Mouse (Mus musculus): ENCODE data around the gene Nmrk2. TPM values are rescaled to one million over a fixed set of nuclear protein-coding genes. Genes with fewer than 3 reads are reported as not detected.

Nmrk2 gene
- polyA plus RNA-seq (2017; shearing (Covaris generic)): 1 to 10 TPM in 1 of 2 experiments, under 1 TPM in 1; 0.34 to 3.1 TPM

GRCm38 (mm10) chr10:81201807-81202758 is at the start of gene Nmrk2:
TSS of gene Nmrk2 (minus strand) at chr10:81202051.

GRCm38 (mm10) chr10:81232580-81233225 is 30.9 kb upstream of the Nmrk2 start, which contains the start of gene Zfr2:
TSS of gene Zfr2 (plus strand) at chr10:81233155.

GRCm38 (mm10) chr10:81230438-81231332 is 28.8 kb upstream of the Nmrk2 start, which contains the start of gene Atcay:
TSS of gene Atcay (minus strand) at chr10:81230833.

GRCm38 (mm10) chr10:81183805-81184204 is 18.0 kb downstream of the Nmrk2 start, which contains the start of gene 4930442H23Rik:
TSS of gene 4930442H23Rik (minus strand) at chr10:81183849.

GRCm38 (mm10) chr10:81182336-81183333 is 19.2 kb downstream of the Nmrk2 start, which contains the start of gene Dapk3:
TSS of gene Dapk3 (plus strand) at chr10:81183005.

GRCm38 (mm10) chr10:81176466-81177271 is 25.2 kb downstream of the Nmrk2 start, which contains the start of gene Eef2:
TSS of gene Eef2 (plus strand) at chr10:81176631.

GRCm38 (mm10) chr10:81167200-81168086 is 34.4 kb downstream of the Nmrk2 start, which contains the start of gene Pias4:
TSS of gene Pias4 (minus strand) at chr10:81167923.

Other genes starting within 250 kb of the Nmrk2 start
- gene Gng7, start 187.1 kb downstream of the Nmrk2 start, polyA plus RNA-seq (2017; shearing (Covaris generic)): under 1 TPM in 1 of 2 experiments, not detected in 1; 0.66 TPM
- gene Diras1, start 176.4 kb downstream of the Nmrk2 start, polyA plus RNA-seq (2017; shearing (Covaris generic)): 1 to 10 TPM in 1 of 2 experiments, under 1 TPM in 1; 0.36 to 2.3 TPM
- 10 to 100 TPM; 13.2 to 17.6 TPM for gene Slc39a3, start 164.6 kb downstream of the Nmrk2 start, polyA plus RNA-seq (2017; shearing (Covaris generic))
- gene Sgta, start 141.9 kb downstream of the Nmrk2 start, polyA plus RNA-seq (2017; shearing (Covaris generic)): 100 to 1,000 TPM; 101 to 111 TPM
- 1 to 10 TPM; 8.4 to 9.8 TPM for gene Thop1, start 132.0 kb downstream of the Nmrk2 start, polyA plus RNA-seq (2017; shearing (Covaris generic))
- 1 to 10 TPM in 1 of 2 experiments, not detected in 1; 3.7 TPM for gene Creb3l3, start 103.2 kb downstream of the Nmrk2 start, polyA plus RNA-seq (2017; shearing (Covaris generic))
- 100 to 1,000 TPM; 173 to 181 TPM for gene Map2k2, start 96.1 kb downstream of the Nmrk2 start, polyA plus RNA-seq (2017; shearing (Covaris generic))
- 10 to 100 TPM; 80.7 to 89.3 TPM for gene Zbtb7a, start 66.8 kb downstream of the Nmrk2 start, polyA plus RNA-seq (2017; shearing (Covaris generic))
- 10 to 100 TPM; 47.9 to 52.2 TPM for gene Pias4, start 34.1 kb downstream of the Nmrk2 start, polyA plus RNA-seq (2017; shearing (Covaris generic))
- 100 to 1,000 TPM; 560 to 709 TPM for gene Eef2, start 25.4 kb downstream of the Nmrk2 start, polyA plus RNA-seq (2017; shearing (Covaris generic))
- gene Dapk3, start 19.0 kb downstream of the Nmrk2 start, polyA plus RNA-seq (2017; shearing (Covaris generic)): 100 to 1,000 TPM in 1 of 2 experiments, 10 to 100 TPM in 1; 79.0 to 108 TPM
- gene 4930442H23Rik, start 18.2 kb downstream of the Nmrk2 start, polyA plus RNA-seq (2017; shearing (Covaris generic)): under 1 TPM in 1 of 2 experiments, not detected in 1; 0.19 TPM
- 1 to 10 TPM; 1.6 to 5.6 TPM for gene Atcay, start 28.8 kb upstream of the Nmrk2 start, polyA plus RNA-seq (2017; shearing (Covaris generic))
- gene Zfr2, start 31.1 kb upstream of the Nmrk2 start, polyA plus RNA-seq (2017; shearing (Covaris generic)): 1 to 10 TPM; 7.6 TPM
- gene Matk, start 50.9 kb upstream of the Nmrk2 start, polyA plus RNA-seq (2017; shearing (Covaris generic)): 100 to 1,000 TPM in 1 of 2 experiments, 10 to 100 TPM in 1; 57.1 to 143 TPM
- gene Mrpl54, start 64.9 kb upstream of the Nmrk2 start, polyA plus RNA-seq (2017; shearing (Covaris generic)): 10 to 100 TPM; 81.0 to 96.1 TPM
- 10 to 100 TPM; 42.7 to 44.7 TPM for gene Apba3, start 64.9 kb upstream of the Nmrk2 start, polyA plus RNA-seq (2017; shearing (Covaris generic))
- gene Tjp3, start 89.5 kb upstream of the Nmrk2 start, polyA plus RNA-seq (2017; shearing (Covaris generic)): 10 to 100 TPM; 19.3 to 24.9 TPM
- gene Pip5k1c, start 90.9 kb upstream of the Nmrk2 start, polyA plus RNA-seq (2017; shearing (Covaris generic)): 10 to 100 TPM; 83.6 to 95.1 TPM
- 10 to 100 TPM; 61.4 to 82.7 TPM for gene Cactin, start 119.1 kb upstream of the Nmrk2 start, polyA plus RNA-seq (2017; shearing (Covaris generic))
- 10 to 100 TPM; 63.1 to 66.4 TPM for gene Tbxa2r, start 126.7 kb upstream of the Nmrk2 start, polyA plus RNA-seq (2017; shearing (Covaris generic))
- under 1 TPM in 1 of 2 experiments, not detected in 1; 0.49 TPM for gene Gipc3, start 141.2 kb upstream of the Nmrk2 start, polyA plus RNA-seq (2017; shearing (Covaris generic))
- 10 to 100 TPM; 35.3 to 47.8 TPM for gene Hmg20b, start 148.4 kb upstream of the Nmrk2 start, polyA plus RNA-seq (2017; shearing (Covaris generic))
- 1 to 10 TPM; 4.9 to 7.1 TPM for gene Mfsd12, start 155.4 kb upstream of the Nmrk2 start, polyA plus RNA-seq (2017; shearing (Covaris generic))
- 1 to 10 TPM; 1.7 to 4.3 TPM for gene 4930404N11Rik, start 163.8 kb upstream of the Nmrk2 start, polyA plus RNA-seq (2017; shearing (Covaris generic))
- 10 to 100 TPM; 62.2 to 65.0 TPM for gene Fzr1, start 176.5 kb upstream of the Nmrk2 start, polyA plus RNA-seq (2017; shearing (Covaris generic))
- 10 to 100 TPM; 30.8 to 32.1 TPM for gene Dohh, start 182.4 kb upstream of the Nmrk2 start, polyA plus RNA-seq (2017; shearing (Covaris generic))
- gene Gm48551, start 182.4 kb upstream of the Nmrk2 start, polyA plus RNA-seq (2017; shearing (Covaris generic)): 1 to 10 TPM; 2.6 to 5.0 TPM
- gene Gm48552, start 187.0 kb upstream of the Nmrk2 start, polyA plus RNA-seq (2017; shearing (Covaris generic)): 1 to 10 TPM in 1 of 2 experiments, under 1 TPM in 1; 0.57 to 1.1 TPM
- gene Smim24, start 191.0 kb upstream of the Nmrk2 start, polyA plus RNA-seq (2017; shearing (Covaris generic)): 1 to 10 TPM in 1 of 2 experiments, not detected in 1; 5.5 TPM

Data from inflammation-experienced regulatory T-cells (primary cell).